In the genomic region with DNA sequence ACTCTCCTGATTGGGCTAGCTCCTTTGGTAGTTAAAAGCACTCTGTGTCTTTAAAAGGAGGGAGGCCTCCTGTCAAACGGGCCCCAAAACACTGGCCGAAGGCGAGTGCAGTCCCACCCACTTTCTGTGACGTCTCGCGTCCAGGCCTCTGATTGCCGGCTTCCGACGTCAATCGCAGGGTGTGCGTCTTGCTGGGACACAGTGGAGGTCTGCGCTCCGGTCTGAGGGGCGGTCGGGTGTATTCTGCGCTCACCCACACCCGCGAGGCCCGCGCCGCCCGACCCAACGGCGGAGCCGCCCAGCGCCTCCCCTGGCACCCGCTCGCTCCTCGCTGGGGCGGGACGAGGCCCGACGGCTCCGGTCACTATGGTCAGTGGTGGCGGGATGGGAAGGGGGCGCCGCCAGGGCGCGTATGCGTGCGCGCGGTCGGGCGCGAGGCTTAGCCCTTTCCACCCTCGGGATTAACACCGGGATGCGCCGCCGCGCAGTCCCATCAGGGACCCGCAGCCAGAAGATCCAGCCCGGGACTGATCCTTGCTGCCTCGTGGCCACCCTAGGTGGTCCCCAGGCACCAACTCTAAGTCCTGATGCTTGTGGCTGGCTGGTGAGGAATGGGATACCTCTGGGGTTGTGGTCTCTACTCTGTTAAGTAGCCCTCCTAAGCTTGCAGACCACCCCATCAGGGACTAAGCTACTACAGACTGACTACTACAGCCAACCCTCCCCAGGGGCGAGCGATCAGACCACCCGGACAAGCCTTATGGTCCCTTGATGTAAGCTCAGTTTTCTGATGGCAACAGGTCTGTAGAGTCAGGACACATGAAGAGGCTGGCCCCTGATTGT, we compare ENCODE assay signal across 7 mouse cellular contexts. TPM values are rescaled to one million over a fixed set of nuclear protein-coding genes. Genes with fewer than 3 reads are reported as not detected.
A peak's percentile ranks its signal among the peaks of the same experiment; 100 is the strongest.
DNase-seq lines count a peak whose midpoint lies in the region; ATAC-seq lines count a peak whose summit lies in the region.

Gene Otub2, plus strand, starts transcription at position 178 of the 843 bp plus-strand sequence.

- peak within 1 kb of the TSS; percentile 87 for H3K4me3 ChIP-seq in intestine, embryonic 15.5 days (replicated peaks)
- peak within 1 kb of the TSS; percentile 84 for H3K4me3 ChIP-seq in midbrain, embryonic 10.5 days

- H3K4me2 ChIP-seq in intestine, embryonic 15.5 days (replicated peaks), result peak within 1 kb of the TSS; percentile 88

- intact Hi-C loops in gastrocnemius, postnatal 36 days (cut with DNase I), result no loop called here
- intact Hi-C loops in left cerebral cortex, postnatal 25 days (cut with DNase I), result no loop called here

- H3K4me1 ChIP-seq in intestine, embryonic 15.5 days (replicated peaks), result 0 out of 2 replicates have a peak, but pooled peaks cover 7% of the 10 kb centered on the region
- H3K4me1 ChIP-seq in midbrain, embryonic 10.5 days, result peaks cover 34% of the 10 kb centered on the region

- under 1% methylated on average over 57 of the region's 58 CpGs for WGBS in intestine, embryonic 15.5 days
- WGBS in midbrain, embryonic 10.5 days, result under 1% methylated on average over 58 of the region's 58 CpGs

- H3K9me3 ChIP-seq in intestine, embryonic 15.5 days, result no peaks in the 10 kb centered on the region
- H3K9me3 ChIP-seq in midbrain, embryonic 10.5 days (replicated peaks), result no peaks in the 10 kb centered on the region

- peak within 1 kb of the TSS; percentile 95 for H3K9ac ChIP-seq in intestine, embryonic 15.5 days

- no peaks in the 10 kb centered on the region for H3K36me3 ChIP-seq in intestine, embryonic 15.5 days
- H3K36me3 ChIP-seq in midbrain, embryonic 10.5 days, result no peaks in the 10 kb centered on the region

- no peaks in the 10 kb centered on the region for H3K27me3 ChIP-seq in intestine, embryonic 15.5 days (replicated peaks)
- no peaks in the 10 kb centered on the region for H3K27me3 ChIP-seq in midbrain, embryonic 10.5 days (ENCODE audit: low read depth, poor library complexity, severe bottlenecking)

- no peak within 1 kb of the TSS for H3K27ac ChIP-seq in intestine, embryonic 15.5 days
- peak within 1 kb of the TSS; percentile 93 for H3K27ac ChIP-seq in midbrain, embryonic 10.5 days (replicated peaks)

- ATAC-seq in intestine, embryonic 15.5 days, result peak; percentile 99

- peak; percentile 95 for DNase-seq in adrenal gland, adult 18-20 months (ENCODE audit: low spot score in 2 of 2)
- peak; percentile 97 for DNase-seq in embryo, embryonic 11 days
- peak; percentile 96 for DNase-seq in gastrocnemius, postnatal 36 days
- peak; percentile 99 for DNase-seq in left cerebral cortex, postnatal 25 days (ENCODE audit: low spot score in 2 of 2)
- DNase-seq in midbrain, embryonic 10.5 days (ENCODE audit: low spot score), result peak; percentile 97
- peak; percentile 94 for DNase-seq in right cerebral cortex, postnatal 4 days

RNA-seq across cellular contexts. Expression of gene Otub2, which starts in this region (rescaled TPM):
- 1 to 10 TPM; 2.5 to 3.3 TPM for total RNA-seq in adrenal gland, adult 18-20 months (2021)
- total RNA-seq in gastrocnemius, postnatal 36 days (2021), result 1 to 10 TPM; 1.8 to 4.5 TPM
- polyA plus RNA-seq in intestine, embryonic 15.5 days (2015; fragmentation: Nextera tagmentation; extraction: Ambion mirVana), result 5.6 and 6.6 TPM in 2 replicates
- total RNA-seq in left cerebral cortex, postnatal 25 days (2021), result 10 to 100 TPM; 32.9 to 42.8 TPM
- 11.8 and 12.7 TPM in 2 replicates for polyA plus RNA-seq in midbrain, embryonic 10.5 days (2016; fragmentation: Nextera tagmentation; extraction: Ambion mirVana)

Comparison
In these comparisons a context has a peak if more than half of its experiments do, and no peak if none do; other contexts are left out.
1. RNA of gene Otub2 (total RNA-seq): 32.9 to 42.8 TPM in left cerebral cortex, postnatal 25 days; 1.8 to 4.5 TPM in gastrocnemius, postnatal 36 days and 2.5 to 3.3 TPM in adrenal gland, adult 18-20 months; every median in the first group is over 4 times any median in the second.
2. Peak in every context shown above with its lines, with median percentiles within 50 percentile points of each other: DNase-seq.